Mouse (Mus musculus) urinary bladder, postnatal 10 days (tissue): ENCODE data around the gene Rgs12.

Source experiments
- DNase-seq: peaks from one replicate; pipeline ENCODE4 v3.0.0; 2022; ENCODE audit warnings: low spot score

Gene Rgs12

DNA sequence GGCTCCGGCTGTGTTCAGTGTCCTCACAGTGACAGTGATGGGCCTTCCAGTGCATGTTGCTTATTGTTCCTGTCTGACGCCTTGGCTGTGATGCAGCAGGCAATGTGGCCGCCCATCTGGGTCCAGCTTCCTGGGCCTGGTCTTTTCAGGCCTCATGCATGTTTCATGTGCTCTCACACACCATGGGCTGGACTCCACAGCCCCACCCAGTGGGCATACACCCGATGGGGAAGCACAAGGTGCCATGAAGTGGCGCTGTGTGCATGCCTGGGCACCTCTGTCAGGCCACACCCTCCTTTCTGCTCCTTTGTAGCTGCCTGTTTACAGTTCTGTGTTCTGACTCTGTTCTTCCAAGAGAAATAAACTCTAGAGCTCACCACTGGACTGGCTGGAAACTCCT, 83.8 kb downstream of the Rgs12 start:
- DNase-seq: no peak

GRCm38 (mm10) chr5:35033619-35034018, 84.4 kb downstream of the Rgs12 start:
- DNase-seq: no peak

- no peak for DNase-seq
Observed at GRCm38 (mm10) chr5:35035141-35035540, 85.9 kb downstream of the Rgs12 start.

DNA sequence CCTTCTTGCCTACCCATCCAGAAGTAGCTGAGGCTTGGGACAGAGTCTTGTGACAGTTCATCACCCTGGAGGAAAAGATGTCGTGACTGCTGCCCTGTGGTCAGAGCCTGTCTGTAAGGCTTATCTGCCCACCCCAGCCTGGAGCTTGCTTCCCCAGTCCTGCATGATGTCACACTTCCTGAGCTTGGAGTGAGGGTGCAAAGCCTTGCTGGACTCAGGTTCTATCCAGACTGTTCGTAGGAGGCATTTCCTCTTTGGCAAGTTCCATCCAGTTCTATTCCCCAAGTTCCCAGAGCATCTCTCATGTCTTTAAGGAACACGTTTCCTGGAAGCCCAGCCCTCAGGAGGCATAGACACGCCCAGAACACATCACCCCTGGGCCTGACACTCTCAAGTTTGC, 86.5 kb downstream of the Rgs12 start:
- DNase-seq: no peak

- DNase-seq: no peak
Observed at GRCm38 (mm10) chr5:35037438-35037837, 88.2 kb downstream of the Rgs12 start.

DNA sequence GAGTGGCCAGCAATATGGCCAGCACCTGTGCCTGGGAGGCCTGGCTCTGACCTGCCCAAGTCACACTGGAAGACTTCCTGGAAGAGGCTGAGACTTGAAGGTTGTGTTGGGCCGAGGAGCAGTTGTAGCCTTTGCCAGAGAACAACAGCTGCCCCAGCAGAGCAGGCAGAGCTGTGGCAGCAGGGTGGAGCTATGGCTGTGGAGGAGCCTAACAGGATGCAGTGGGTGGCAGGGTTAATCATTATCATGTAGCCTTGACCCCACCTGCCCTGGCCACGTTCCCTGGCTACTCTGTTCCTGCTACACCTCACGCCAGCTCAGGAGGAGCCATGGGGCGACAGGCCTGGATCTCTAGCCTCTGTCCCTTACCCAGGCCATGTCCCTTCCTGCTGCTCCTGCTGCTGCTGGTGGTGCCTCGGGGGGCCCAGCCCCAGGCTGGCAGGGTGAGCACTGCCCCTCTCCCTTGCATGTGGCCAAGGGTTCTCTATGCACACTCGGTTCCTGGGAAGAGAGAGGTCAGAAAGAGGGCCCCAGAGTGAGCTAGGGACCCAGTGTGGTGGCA, 92.1 kb downstream of the Rgs12 start, which contains the start of gene Hgfac:
Hgfac (plus strand) TSS at position 242 of the 562 bp plus-strand sequence.
- DNase-seq: no peak

DNA sequence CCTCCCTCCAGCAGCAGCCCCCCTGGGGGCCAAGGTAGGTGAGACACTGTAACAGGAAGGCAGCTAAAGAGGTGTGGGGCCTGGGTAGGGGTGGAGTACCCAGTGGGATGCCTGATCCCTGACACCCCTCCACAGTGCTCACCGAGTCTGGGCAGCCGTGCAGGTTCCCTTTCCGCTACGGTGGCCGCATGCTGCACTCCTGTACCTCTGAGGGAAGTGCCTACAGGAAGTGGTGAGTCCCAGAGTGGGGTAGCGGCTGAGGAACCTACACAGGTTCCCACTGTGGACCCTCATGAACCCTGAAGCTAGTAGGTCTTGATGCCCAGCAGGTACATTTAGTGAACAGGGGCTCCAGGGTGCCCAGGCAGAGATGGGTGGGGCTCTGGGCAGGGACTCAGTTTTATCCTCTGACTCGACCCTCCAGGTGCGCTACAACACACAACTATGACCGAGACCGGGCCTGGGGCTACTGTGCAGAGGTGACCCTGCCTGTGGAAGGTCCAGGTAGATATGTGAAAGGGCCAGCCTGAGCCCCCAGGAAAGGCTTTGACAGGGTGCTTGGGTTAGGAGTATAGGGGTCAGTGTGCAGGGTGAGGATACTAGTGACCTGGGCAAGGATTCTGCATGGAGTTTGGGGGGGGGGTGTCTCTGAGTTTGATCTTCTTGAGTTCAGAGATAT, 93.3 kb downstream of the Rgs12 start:
- no peak for DNase-seq

DNA sequence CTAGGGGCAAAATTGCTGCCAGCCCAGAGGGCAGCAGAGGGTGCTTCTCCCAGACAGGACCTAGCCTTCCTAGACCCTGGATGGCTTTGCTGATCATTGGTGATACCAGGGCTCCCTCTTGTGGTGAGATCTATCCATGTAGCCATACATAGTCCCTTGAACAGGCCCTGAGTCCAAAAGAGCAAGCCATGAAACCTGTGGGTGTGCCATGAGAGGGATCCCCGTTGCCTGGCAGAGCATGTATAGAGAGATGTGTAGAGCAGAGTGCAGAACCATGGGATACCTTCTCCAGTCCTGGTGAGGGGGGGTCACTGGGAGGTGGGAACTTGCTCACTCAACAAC, 93.8 kb downstream of the Rgs12 start:
- no peak for DNase-seq

DNA sequence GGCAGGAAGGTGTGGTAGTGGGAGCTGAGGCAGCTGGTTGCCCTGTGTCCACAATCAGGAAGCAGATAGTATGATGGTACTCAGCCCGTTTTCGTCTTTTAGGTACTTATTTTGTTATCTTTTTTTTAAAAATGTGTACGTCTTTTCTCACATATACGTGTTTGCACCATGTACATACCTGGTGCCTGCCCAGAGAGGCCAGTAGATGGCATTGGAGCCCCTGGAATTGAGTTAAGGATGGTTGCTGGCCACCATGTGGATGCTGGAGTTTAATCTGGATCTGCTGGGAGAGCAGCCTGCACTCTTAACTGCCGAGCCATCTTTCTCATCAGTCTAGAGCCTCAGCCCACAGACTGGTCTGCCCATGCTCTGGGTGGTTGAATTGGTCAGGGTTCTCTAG, 101.3 kb downstream of the Rgs12 start:
- no peak for DNase-seq

GRCm38 (mm10) chr5:35054628-35055027, 105.4 kb downstream of the Rgs12 start:
- DNase-seq: no peak

DNA sequence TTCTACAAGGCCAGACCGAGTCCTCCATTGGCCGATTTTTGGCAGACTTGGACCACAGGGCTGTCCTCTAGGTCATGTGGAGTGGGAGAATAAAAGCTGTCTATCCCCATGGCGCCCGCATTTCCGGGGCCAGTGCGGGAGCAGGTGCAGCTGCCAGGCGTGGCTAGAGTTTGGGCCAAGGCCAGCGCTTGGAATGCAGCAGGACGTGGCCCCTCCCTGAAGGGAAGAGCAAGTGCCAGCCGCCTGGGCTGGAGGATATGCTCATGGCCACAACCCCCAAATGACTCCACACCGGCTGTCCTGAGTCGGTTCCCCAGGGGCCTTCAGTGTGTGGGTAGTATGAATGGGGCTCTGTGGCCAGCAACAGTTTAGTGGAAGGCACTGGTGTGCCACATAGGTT, 105.8 kb downstream of the Rgs12 start:
- DNase-seq: no peak

- DNase-seq: no peak
Observed at GRCm38 (mm10) chr5:35056604-35057432, 107.6 kb downstream of the Rgs12 start, which contains the start of gene Dok7. TSS of gene Dok7 (plus strand) at chr5:35056766.

DNA sequence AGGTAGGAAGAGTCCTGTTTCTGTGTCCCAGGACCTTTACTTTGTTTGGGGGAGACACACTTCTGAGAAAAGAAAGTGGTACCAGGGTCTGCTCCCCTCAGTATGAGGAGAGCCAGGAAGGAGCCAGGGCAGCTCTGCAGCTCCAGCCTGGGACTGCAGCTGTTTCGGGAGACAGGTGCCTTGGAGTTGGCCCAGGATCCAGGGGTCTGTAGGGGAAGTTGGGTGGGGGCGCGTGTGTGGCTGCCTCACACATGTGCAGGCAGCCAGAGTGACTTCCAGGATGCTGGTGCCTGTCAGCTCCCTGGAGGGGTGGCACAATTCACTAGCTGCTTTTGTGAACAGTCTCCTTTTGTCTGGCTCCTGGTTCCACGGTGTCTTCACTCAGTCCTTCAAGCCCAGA, 108.3 kb downstream of the Rgs12 start:
- no peak for DNase-seq

GRCm38 (mm10) chr5:35058216-35058615, 109.0 kb downstream of the Rgs12 start:
- DNase-seq: no peak

DNA sequence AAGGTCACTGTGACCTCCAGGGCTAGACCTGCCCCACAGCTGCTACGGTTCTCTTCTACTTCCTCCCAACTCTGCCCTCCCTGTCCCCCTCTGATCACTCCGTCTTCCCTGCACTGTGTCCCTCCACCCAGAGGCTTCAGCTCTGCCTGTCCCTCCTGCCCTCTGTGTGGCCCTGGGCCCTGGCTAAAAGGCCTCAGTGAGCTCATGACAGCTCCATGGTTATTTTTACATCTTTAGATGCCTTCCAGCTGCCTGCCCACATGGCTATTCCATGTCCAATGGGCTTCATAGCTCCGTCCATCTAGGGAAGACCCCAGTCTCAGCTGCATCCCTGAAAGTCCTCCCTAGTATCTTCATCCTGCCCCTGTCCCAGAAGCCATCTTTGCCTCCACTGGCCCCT, 110.9 kb downstream of the Rgs12 start:
- DNase-seq: no peak

GRCm38 (mm10) chr5:35069841-35070240, 120.6 kb downstream of the Rgs12 start:
- no peak for DNase-seq

DNA sequence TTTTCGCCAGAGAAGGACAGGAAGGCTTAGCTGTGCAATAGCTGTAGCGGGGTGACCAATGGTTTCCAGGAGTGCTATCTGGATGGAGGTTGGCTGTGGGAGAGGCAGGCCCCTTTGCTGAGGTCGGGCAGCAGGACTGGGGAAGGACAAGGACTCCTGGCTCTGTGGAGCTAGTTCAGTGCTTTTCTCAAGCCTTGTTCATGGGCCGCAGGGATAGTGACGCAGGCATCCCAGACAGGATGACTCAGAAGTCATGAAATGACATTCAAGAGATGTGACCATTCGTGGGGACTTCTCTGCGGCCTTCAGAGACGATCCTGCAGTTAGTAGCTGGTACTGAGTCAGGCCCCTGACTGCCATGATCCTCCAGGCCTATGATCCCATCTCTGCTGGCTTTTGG, 121.1 kb downstream of the Rgs12 start:
- DNase-seq: no peak

DNA sequence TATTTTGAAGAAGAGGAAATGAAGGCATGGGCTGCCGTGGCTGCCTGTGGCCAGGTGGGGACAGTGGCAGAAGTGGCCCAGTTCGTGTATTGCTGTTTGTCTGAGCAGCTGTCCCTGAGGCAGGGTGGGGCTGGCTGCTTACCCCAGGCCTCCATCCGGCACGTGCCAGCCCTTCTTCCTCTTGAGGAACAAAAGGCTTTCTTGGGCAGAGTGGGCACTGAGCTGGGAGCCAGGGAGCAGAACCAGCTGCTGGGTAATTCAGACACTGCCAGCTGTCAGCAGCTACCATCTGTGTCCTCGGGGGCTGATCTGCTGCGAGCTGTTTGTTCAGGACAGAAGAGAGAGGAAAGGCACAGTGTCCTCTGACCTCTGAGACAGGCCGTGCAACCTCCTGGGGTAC, 121.7 kb downstream of the Rgs12 start:
- no peak for DNase-seq

GRCm38 (mm10) chr5:35071855-35072254, 122.6 kb downstream of the Rgs12 start:
- DNase-seq: no peak

- no peak for DNase-seq
Observed at GRCm38 (mm10) chr5:35073235-35073634, 124.0 kb downstream of the Rgs12 start.

GRCm38 (mm10) chr5:35073992-35074391, 124.7 kb downstream of the Rgs12 start:
- no peak for DNase-seq

DNA sequence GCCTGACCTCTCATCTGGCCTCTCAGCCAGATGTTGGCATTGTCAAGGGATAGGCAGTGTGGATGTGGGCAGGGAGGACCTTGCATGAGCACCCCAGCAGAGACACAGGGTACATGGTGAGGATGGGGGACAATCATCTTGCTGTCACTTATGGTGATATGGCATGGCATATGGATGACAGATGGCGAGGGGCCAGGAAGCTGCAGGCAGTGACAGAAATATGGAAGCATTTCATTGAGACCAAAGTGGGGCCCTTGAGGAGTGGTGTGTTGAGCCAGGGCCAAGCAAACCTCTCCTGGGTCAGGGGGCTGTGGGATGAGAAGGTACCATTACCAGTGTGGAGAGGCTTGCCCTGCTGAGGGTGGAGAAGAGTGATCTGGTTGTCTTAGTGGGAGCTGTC, 127.1 kb downstream of the Rgs12 start:
- DNase-seq: no peak

- no peak for DNase-seq
Observed at GRCm38 (mm10) chr5:35079101-35079500, 129.9 kb downstream of the Rgs12 start.
